Mouse (Mus musculus): ENCODE results near the gene Cckar. TPM values are rescaled to one million over a fixed set of nuclear protein-coding genes. Genes with fewer than 3 reads are reported as not detected.

The Cckar gene
- polyA plus RNA-seq (2015; fragmentation: Nextera tagmentation; extraction: Ambion mirVana), result 0.29 and 0.44 TPM in 2 replicates

GRCm38 (mm10) chr5:53707235-53708177 lies at the start of gene Cckar:
Gene Cckar, minus strand, starts transcription at chr5:53707705.

Other genes with a start within 250 kb of the Cckar start
- 14.0 and 15.4 TPM in 2 replicates for gene Rbpj, start 241.6 kb downstream of the Cckar start, polyA plus RNA-seq (2015; fragmentation: Nextera tagmentation; extraction: Ambion mirVana)
- 7.4 and 7.6 TPM in 2 replicates for gene Tbc1d19, start 101.9 kb upstream of the Cckar start, polyA plus RNA-seq (2015; fragmentation: Nextera tagmentation; extraction: Ambion mirVana)

Data from spleen, postnatal 0 days (tissue).